Mouse (Mus musculus) neural tube, embryonic 15.5 days (tissue): ENCODE measurements around the gene Nfasc. TPM values are rescaled to one million over a fixed set of nuclear protein-coding genes. Genes with fewer than 3 reads are reported as not detected.

Experiments
- polyA plus RNA-seq: library from polyadenylated mRNA; unstranded; fragments of >200 nt; fragmentation: Nextera tagmentation; extraction: Ambion mirVana; gene quantifications from 2 replicates; pipeline ENCODE4 v1.2.1, GENCODE M21; 2015

Gene Nfasc
- polyA plus RNA-seq, 1 experiment from 2014 or later = 37.6 TPM

Other genes with a start within 250 kb of the Nfasc start
- 0.70 and 0.73 TPM in 2 replicates for gene Tmem81, start 235.6 kb downstream of the Nfasc start, polyA plus RNA-seq
- gene Cntn2, start 198.5 kb downstream of the Nfasc start, polyA plus RNA-seq = 17.7 and 22.1 TPM in 2 replicates
- gene Lrrn2, start 138.5 kb upstream of the Nfasc start, polyA plus RNA-seq = 40.5 and 45.9 TPM in 2 replicates